Mouse (Mus musculus) inflammation-experienced regulatory T-cells, adult 6 months (primary cell): ENCODE results near the gene 9930111J21Rik2. TPM values are rescaled to one million over a fixed set of nuclear protein-coding genes. Genes with fewer than 3 reads are reported as not detected.

Source experiments
- ATAC-seq: one replicate; pipeline ENCODE4 v1.8.0; 2017
- polyA plus RNA-seq, 3 experiments: library from polyadenylated mRNA; unstranded; fragments of 100-300 nt; shearing (Covaris generic); gene quantifications; one replicate each; pipeline ENCODE4 v1.2.1; 2017

Gene 9930111J21Rik2
- polyA plus RNA-seq, result 100 to 1,000 TPM; 118 to 148 (median 136) TPM

DNA sequence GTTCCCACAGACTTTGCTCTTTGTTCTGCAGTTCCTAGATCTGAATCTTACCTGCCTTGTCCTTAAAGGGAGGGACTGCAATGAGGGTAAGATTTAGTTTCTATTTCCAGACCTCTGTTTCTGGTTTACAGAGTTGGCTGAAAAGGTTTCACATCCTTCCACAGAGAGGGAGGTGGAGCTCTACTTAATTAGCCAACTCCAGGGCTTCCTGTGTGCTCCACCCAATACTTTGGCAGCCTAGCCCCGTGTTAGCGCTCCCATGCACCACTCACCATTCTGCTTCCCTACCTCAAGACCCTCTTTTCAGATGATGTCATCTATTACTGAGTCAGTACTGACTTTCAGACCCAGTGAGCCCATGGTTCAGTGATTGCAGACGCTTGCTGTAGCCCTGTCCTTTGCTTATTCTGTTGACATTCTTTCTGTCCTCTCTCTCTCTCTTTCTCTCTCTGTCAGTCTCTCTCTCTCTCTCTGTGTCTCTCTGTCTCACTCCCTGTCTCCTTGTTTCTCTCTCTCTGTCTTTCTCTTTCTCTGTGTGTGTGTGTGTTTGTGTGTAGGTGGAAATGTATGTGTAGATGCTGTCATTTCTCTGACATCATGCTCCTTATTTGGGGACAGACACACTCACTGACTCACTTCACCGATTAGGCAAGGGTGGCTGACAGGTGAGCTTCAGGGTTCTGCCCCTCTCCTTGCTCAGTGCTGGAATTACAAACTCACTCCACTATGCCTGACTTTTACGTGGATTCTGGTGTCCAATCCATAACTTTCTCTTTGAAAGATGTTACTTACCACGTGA, at the start of gene 9930111J21Rik2:
9930111J21Rik2 (minus strand) TSS at position 150 of the 799 bp plus-strand sequence.
- ATAC-seq, result peak; percentile 78

DNA sequence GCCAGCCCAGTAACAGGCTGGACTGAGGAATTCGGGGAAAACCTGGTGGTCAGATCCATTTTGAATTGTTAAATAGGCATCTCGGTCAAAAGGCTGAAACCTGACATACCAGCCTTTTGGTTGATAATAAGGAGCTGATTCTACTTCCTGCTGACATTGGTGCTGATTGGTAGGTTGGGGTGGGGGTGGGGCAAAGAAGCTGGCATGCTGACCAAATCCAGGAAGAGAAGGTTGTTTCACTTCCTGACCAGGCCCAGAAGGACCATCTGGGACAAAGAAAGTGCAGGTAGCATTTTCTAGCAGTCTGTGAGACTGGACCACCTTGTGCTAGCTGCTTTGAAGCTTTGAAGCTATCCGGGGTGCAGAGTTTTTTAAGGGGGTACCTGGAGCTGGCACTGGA, 49.4 kb upstream of the 9930111J21Rik2 start:
- peak; percentile 70 for ATAC-seq

GRCm38 (mm10) chr11:49095367-49095766, 44.3 kb upstream of the 9930111J21Rik2 start:
- ATAC-seq, result no peak

- peak; percentile 74 for ATAC-seq
These were observed 43.0 kb upstream of the 9930111J21Rik2 start for GRCm38 (mm10) chr11:49093861-49094660.

DNA sequence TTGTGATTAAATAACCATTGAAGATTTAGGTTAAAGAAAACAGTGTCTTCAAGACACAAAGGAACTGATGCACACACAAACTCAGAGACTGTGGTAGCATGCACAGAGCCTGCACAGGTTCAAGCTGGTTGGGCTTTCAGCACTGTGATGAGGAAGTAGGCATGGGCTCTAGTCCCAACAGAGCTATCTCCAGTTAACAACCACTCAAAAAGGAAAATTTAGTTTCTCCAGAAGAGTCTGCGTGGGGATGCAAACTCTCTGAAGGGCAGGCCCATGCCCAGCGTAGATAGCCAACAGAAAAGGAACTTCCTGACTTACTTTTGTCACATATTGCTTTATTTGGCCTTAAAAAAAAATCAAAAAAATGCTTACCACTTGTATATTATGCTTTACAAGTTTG, 41.7 kb upstream of the 9930111J21Rik2 start:
- no peak for ATAC-seq

- no peak for ATAC-seq
These were observed 41.1 kb upstream of the 9930111J21Rik2 start for GRCm38 (mm10) chr11:49092053-49092586.

DNA sequence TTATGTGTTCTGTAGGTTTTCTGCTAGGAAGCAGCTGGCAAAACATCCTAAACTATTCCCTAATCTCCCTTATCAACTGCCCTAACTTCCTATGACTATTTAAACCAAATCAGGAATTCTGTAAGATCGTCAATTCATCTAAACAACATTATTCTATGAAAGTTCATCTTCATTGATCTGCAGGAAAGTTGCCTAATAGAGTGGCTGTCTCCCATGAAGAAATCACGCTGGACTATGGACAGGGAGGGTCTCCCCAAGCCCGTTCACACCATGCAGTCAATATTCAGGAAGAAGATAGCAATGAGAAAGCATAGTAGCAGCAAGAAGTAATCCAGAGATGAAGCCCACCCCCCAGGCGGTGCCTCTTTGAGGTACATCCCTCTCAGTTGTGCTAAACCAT, 40.1 kb upstream of the 9930111J21Rik2 start:
- no peak for ATAC-seq

- ATAC-seq, result no peak
These were observed 39.5 kb upstream of the 9930111J21Rik2 start for GRCm38 (mm10) chr11:49090551-49090950.

DNA sequence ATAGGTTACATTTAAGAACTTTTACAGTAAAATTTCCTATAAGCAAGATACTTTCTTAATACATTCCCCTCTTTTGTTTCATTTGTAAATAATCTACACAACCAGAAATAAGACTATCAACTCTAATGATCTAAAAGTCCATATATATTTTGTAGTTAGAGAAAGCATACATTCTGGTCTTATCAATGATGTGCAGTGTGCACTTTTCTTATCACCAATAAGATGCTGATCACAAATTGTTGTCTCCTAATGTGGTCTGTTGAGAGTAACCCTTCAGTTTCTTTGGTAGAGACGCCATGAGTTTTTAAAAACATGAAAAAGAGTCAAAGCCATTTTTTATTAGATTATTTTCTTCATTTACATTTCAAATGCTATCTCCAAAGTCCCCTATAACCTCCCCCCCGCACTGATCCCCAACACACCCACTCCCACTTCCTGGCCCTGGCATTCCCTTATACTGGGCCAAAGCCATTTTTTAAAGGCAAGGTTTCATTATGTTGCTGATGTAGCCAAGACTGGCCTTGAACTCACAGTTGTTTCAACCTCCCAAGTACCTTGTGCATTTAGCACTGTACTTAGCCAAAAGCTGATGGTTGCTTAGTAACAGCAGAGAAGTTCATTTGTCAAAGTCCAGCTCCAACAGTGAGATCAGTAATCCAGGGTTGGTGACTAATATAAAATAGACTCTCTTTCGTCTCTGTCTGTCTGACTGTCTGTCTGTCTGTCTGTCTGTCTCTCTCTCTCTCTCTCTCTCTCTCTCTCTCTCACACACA, 38.9 kb upstream of the 9930111J21Rik2 start:
- ATAC-seq, result no peak

GRCm38 (mm10) chr11:49088990-49089652, 38.1 kb upstream of the 9930111J21Rik2 start:
- ATAC-seq, result no peak

DNA sequence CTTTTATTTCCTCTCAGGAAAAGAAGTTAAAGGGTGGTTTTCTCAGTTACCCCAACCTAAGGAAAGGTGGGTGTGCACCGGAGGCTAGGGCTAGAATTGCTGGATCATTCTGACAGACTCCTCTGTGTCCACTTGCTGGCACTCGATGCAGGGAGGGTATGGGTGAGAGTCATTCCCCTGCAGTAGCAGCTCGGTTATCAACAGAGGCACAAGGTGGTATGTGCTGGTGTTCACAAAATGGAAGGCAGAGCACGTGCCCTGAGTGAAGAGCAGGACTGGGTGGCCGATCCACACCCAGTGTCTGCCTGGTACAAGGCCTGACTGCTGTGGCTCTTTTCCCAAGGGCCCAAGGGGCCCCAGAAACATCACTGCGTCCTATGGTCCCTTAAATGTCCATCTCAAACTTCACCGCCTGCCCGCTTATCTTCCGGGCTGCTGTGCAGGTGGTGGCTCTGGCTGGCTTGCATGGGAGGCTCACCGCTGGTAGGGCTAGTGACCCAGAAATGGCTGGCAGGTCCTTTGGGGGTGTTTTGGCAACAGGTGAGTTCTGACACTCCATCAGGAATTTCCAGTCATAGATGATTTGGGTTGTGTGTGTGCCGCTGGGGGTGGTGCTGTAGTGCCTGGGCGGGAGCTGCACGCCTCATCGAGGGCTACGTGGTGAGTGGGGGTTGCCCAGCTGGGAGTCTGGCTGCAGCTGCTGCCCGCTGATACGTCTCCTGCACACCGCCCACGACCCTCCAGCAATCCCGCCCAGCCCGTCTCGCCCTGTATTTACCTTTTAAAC, 37.0 kb upstream of the 9930111J21Rik2 start:
- peak; percentile 14 for ATAC-seq

DNA sequence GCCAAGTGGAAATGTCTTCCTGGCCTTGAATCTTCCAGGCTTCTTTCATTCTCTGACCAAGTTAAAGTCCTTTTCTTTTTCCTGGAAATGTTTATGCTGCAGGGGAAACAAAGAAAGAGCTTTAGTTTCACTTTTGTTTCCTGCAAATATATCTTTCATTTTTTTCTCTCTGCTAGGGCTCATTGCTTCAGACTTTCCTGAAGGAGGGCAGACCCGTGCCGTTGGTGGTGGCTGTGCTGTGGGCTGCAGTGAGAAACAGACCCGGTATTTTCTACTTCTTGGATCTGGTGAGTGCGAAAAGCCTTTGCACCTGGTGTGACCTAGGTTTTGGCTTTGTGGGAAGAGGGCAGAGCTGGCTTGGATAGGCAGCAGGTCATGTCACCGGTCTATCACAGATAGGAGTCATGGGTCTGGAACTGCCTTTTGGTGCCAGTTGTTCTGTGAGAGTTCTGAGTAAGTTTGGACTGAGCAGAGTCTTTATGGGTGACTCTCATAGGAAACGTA, 35.9 kb upstream of the 9930111J21Rik2 start:
- peak; percentile 20 for ATAC-seq

- ATAC-seq, result peak; percentile 49
These were observed 33.8 kb upstream of the 9930111J21Rik2 start for GRCm38 (mm10) chr11:49084875-49085274.

DNA sequence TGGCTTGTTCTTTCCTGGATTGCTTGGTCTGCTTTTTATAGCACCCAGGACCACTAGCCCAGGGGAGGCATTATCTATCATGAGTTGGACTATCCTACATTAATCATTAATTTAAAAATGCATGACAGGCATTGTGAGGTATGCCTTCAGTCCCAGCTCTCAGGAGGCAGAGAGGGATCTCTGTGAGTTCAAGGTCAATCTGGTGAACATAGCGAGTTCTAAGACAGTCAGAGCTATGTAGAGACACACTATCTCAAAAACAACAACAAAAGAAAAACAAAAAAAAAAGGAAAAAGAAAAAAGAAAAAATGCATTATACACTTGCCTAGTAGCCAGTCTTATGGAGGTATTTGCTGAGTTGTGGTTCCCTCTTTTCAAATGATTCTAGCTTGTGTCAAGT, 33.3 kb upstream of the 9930111J21Rik2 start:
- ATAC-seq, result no peak

DNA sequence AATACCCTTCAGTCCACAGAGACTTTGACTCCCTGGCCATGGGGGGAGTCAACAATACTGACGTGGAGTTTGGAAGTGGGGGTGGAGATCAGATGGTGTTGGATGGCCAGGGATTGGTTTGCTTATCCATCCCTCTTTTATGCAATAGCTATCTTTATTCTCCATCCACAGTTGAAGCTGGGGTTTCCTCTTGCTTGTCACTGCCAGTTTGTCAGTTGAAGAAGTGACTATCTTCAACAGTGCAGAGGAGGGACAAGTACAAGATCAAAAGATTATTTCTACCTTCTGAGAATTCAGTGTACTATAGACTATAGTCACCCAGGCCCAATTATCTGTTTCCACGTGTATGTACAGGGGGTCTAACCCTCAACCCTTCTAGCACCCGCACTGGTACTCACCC, 32.8 kb upstream of the 9930111J21Rik2 start:
- no peak for ATAC-seq

DNA sequence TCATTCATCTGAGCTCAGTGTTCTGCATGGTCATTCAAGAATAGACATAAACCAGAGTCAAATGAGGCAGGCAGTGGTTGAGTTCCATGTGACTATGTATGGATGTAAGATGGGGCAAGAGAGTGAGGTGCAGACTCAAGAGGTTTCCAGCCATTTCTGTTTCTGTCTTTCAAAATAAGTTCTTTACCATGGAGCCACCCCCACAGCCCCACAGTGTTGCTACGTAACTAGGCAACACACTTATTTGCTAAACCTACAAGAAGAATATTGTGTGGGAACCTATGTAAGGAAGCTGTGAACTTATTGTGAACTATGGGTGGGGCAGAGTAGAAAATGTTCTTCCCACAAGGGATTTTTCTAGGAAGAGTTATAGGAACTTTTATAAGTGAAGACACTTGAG, 32.1 kb upstream of the 9930111J21Rik2 start:
- ATAC-seq, result peak; percentile 19

DNA sequence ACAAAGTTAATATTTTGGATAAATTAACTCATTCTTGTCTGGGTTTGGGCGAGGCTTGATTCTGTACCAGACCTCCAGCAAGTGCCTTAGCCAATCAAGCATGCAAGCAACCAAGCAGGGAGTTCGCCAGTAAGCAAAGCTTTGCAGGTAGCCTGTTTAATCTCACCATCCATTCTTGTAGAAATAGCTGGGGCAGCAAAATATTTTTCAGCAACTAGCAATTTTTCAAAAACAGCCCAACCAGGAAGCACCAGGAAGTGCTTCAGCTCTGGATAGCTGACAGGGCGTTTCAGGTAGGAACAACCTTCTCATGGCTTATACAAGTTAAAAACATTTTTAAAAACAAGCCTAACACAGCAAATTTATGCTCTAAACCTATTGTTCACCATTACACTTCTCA, 30.8 kb upstream of the 9930111J21Rik2 start:
- peak; percentile 2 for ATAC-seq

DNA sequence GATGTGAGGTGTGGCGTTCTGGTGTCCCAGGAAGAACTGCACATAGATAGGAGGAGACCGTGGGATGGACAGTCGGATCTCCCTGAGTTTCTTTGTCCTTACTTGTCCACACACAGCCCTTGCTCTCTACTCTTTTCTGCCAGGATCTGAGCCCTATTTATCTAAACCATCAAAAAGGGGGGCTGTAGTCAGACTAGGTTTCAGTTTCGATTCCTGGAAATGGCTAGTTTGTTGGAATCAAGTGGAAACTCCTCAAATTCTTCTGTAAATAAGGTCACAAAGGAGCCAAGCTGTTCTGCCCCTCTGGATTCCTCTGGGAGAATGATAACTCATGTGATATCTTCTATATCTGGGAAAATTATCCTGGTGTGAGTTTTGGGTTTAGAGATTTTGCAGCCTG, 30.3 kb upstream of the 9930111J21Rik2 start:
- no peak for ATAC-seq

GRCm38 (mm10) chr11:49080636-49081035, 29.6 kb upstream of the 9930111J21Rik2 start:
- ATAC-seq, result no peak

- no peak for ATAC-seq
These were observed 27.7 kb upstream of the 9930111J21Rik2 start for GRCm38 (mm10) chr11:49078719-49079118.

GRCm38 (mm10) chr11:49077012-49077411, 26.0 kb upstream of the 9930111J21Rik2 start:
- no peak for ATAC-seq
